Mouse (Mus musculus) MEL (cell line): ENCODE measurements at regions not wholly inside any gene's neighbourhood (a gene's known extent, or its start where the extent isn't known, plus 50 kb on each side); places are given as distances from the start of the nearest gene placed in this dataset.

Experiments used
- BHLHE40 ChIP-seq: IDR thresholded peaks from 2 replicates; pipeline ENCODE4 v1.6.1; 2012; ENCODE audit warnings: low read depth, mild to moderate bottlenecking, inconsistent platforms, low read length, improper control_type of control experiment, borderline replicate concordance
- CTCF ChIP-seq, 3 experiments: IDR thresholded peaks in 2 of 3; conservative IDR thresholded peaks in 1 of 3; 2 replicates each; pipeline ENCODE4 v1.5.1; 2011 to 2012; ENCODE audit warnings: low read length in 3 of 3, low read depth in 2 of 3, mild to moderate bottlenecking in 2 of 3, improper control_type of control experiment in 1 of 3, inconsistent platforms in 1 of 3, mixed read lengths in 1 of 3, moderate library complexity in 1 of 3; ENCODE audit not compliant: control insufficient read depth in 1 of 3, insufficient read depth in 1 of 3, poor library complexity in 1 of 3, severe bottlenecking in 1 of 3
- E2F4 ChIP-seq: IDR thresholded peaks from 2 replicates; pipeline ENCODE4 v1.6.1; 2011; ENCODE audit warnings: low read depth, low read length, improper control_type of control experiment, borderline replicate concordance
- ETS1 ChIP-seq: IDR thresholded peaks from 2 replicates; pipeline ENCODE4 v1.6.1; 2012; ENCODE audit warnings: low read depth, mild to moderate bottlenecking, inconsistent platforms, low read length, improper control_type of control experiment, moderate library complexity
- MAFK ChIP-seq: IDR thresholded peaks from 2 replicates; pipeline ENCODE4 v1.6.1; 2011; ENCODE audit warnings: low read depth, mild to moderate bottlenecking, low read length, improper control_type of control experiment, borderline replicate concordance
- MAX ChIP-seq: IDR thresholded peaks from 2 replicates; pipeline ENCODE4 v1.6.1; 2011; ENCODE audit warnings: low read length, improper control_type of control experiment
- RAD21 ChIP-seq: IDR thresholded peaks from 2 replicates; pipeline ENCODE4 v1.6.1; 2011; ENCODE audit warnings: mild to moderate bottlenecking, low read depth, low read length, improper control_type of control experiment
- SMC3 ChIP-seq: IDR thresholded peaks from 2 replicates; pipeline ENCODE4 v1.6.1; 2011; ENCODE audit warnings: low read depth, low read length, improper control_type of control experiment
- USF2 ChIP-seq, 2 experiments: IDR thresholded peaks; 2 replicates each; pipeline ENCODE4 v1.6.1; 2011 to 2012; ENCODE audit warnings: improper control_type of control experiment in 2 of 2, low read length in 2 of 2, borderline replicate concordance in 1 of 2, inconsistent platforms in 1 of 2, low read depth in 1 of 2, mild to moderate bottlenecking in 1 of 2; ENCODE audit not compliant: insufficient read depth in 1 of 2

- TF ChIP-seq BHLHE40: no peak
- no peak for TF ChIP-seq E2F4
- no peak for TF ChIP-seq CTCF (IDR thresholded peaks at IDR 0.05 in 2 of 3, conservative IDR thresholded peaks at IDR 0.05 in 1 of 3; ENCODE audit: control insufficient read depth in 1 of 3, insufficient read depth in 1 of 3, low read depth in 2 of 3, low read length in 3 of 3, poor library complexity in 1 of 3, severe bottlenecking in 1 of 3)
- no peak for TF ChIP-seq USF2 (IDR thresholded peaks at IDR 0.05; ENCODE audit: borderline replicate concordance in 1 of 2, insufficient read depth in 1 of 2, low read depth in 1 of 2, low read length in 2 of 2)
- TF ChIP-seq RAD21: no peak
- no peak for TF ChIP-seq SMC3
- TF ChIP-seq MAX: no peak
- no peak for TF ChIP-seq MAFK
- no peak for TF ChIP-seq ETS1
Measured at GRCm38 (mm10) chr16:42647762-42648161, 227.9 kb upstream of the Zbtb20 start.
